Mouse (Mus musculus) liver, embryonic 16.5 days (tissue): ENCODE results near the gene Cacna2d3. TPM values are rescaled to one million over a fixed set of nuclear protein-coding genes. Genes with fewer than 3 reads are reported as not detected.

Source experiments
- ATAC-seq: fragments of 200-750 bp; cut with Nextera tagmentation; 2 replicates; pipeline ENCODE4 v1.8.0; 2017; ENCODE audit warnings: low read depth, mild to moderate bottlenecking, moderate number of reproducible peaks, moderate library complexity
- H3K27ac ChIP-seq: fragments of 300-500 bp; sonication (generic); 2 replicates; pipeline ENCODE4 v1.5.1; 2014; ENCODE audit warnings: mild to moderate bottlenecking, low read length
- H3K27me3 ChIP-seq: fragments of 300-500 bp; sonication (generic); 2 replicates; pipeline ENCODE4 v1.6.1; 2014; ENCODE audit warnings: low read depth, low read length, mixed read lengths; ENCODE audit not compliant: control insufficient read depth, insufficient read depth
- H3K36me3 ChIP-seq: fragments of 300-500 bp; sonication (generic); 2 replicates; pipeline ENCODE4 v1.6.1; 2014; ENCODE audit warnings: mild to moderate bottlenecking; ENCODE audit not compliant: control insufficient read depth, insufficient read depth
- H3K4me1 ChIP-seq: fragments of 300-500 bp; sonication (generic); 2 replicates; pipeline ENCODE4 v1.6.1; 2014; ENCODE audit warnings: low read depth, low read length, mixed read lengths; ENCODE audit not compliant: control insufficient read depth
- H3K4me2 ChIP-seq: fragments of 300-500 bp; sonication (generic); 2 replicates; pipeline ENCODE4 v1.6.1; 2014; ENCODE audit warnings: low read depth, low read length, mixed read lengths
- H3K4me3 ChIP-seq: fragments of 300-500 bp; sonication (generic); 2 replicates; pipeline ENCODE4 v1.5.1; 2014; ENCODE audit warnings: low read depth, mild to moderate bottlenecking, low read length
- H3K9ac ChIP-seq: fragments of 300-500 bp; sonication (generic); 2 replicates; pipeline ENCODE4 v1.6.1; 2014; ENCODE audit warnings: low read depth, low read length
- H3K9me3 ChIP-seq: fragments of 300-500 bp; sonication (generic); replicated peaks from 2 replicates; pipeline ENCODE4 v1.6.1; 2016; ENCODE audit warnings: low read length; ENCODE audit not compliant: control insufficient read depth
- WGBS: fragments of 180-500 bp; shearing (Covaris S2); extraction: QIAGEN DNeasy Blood & Tissue Kit; methylation state at CpG from one replicate; pipeline ENCODE4 v1.1.7; 2014; ENCODE audit not compliant: insufficient replicate concordance; 5-methylcytosine and 5-hydroxymethylcytosine counted together
- polyA plus RNA-seq: library from polyadenylated mRNA; unstranded; fragments of >200 nt; fragmentation: Nextera tagmentation; extraction: Ambion mirVana; gene quantifications from 2 replicates; pipeline ENCODE4 v1.2.1, GENCODE M21; 2015

Gene Cacna2d3
- polyA plus RNA-seq, 1 experiment from 2014 or later: 0.02 TPM

- no peak overlapping the region for H3K4me3 ChIP-seq
- H3K27me3 ChIP-seq: no peaks in the 10 kb centered on the region
- H3K36me3 ChIP-seq: no peaks in the 10 kb centered on the region
- H3K4me2 ChIP-seq: no peak overlapping the region
- no peak overlapping the region for H3K27ac ChIP-seq
- no peak overlapping the region for H3K9ac ChIP-seq
- ATAC-seq: no peak
- 48% methylated on average over 2 of the region's 2 CpGs for WGBS
- H3K9me3 ChIP-seq: no peaks in the 10 kb centered on the region
- H3K4me1 ChIP-seq: no peaks in the 10 kb centered on the region
These were observed 707.0 kb downstream of the Cacna2d3 start for GRCm38 (mm10) chr14:29014680-29015079.

DNA sequence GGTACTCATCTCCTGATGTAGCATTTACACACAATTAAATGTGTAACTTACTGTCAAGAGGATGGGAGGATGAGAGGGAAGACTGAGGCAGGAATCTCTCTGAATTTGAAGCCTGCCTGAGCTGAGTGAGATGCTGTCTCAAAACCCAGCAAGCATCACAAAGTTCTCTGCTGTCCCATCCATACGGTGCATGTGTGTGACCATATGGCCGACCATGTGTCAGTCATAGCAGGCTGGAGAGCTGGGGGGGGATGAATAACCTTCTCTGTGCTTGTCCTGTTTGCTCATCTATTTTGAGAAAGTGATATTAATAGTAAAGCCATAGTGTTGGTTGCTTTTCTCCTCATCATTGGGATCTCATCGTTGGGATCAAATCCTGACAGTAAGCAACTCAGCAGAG, 708.5 kb downstream of the Cacna2d3 start:
- no peak for ATAC-seq
- H3K27ac ChIP-seq: no peak overlapping the region
- H3K36me3 ChIP-seq: no peaks in the 10 kb centered on the region
- no peak overlapping the region for H3K9ac ChIP-seq
- no peak overlapping the region for H3K4me2 ChIP-seq
- no peaks in the 10 kb centered on the region; the same call in 1 of the 2 replicates for H3K4me1 ChIP-seq
- no peaks in the 10 kb centered on the region for H3K9me3 ChIP-seq
- H3K27me3 ChIP-seq: no peaks in the 10 kb centered on the region
- H3K4me3 ChIP-seq: no peak overlapping the region
- WGBS: 65% methylated on average over 3 of the region's 3 CpGs

DNA sequence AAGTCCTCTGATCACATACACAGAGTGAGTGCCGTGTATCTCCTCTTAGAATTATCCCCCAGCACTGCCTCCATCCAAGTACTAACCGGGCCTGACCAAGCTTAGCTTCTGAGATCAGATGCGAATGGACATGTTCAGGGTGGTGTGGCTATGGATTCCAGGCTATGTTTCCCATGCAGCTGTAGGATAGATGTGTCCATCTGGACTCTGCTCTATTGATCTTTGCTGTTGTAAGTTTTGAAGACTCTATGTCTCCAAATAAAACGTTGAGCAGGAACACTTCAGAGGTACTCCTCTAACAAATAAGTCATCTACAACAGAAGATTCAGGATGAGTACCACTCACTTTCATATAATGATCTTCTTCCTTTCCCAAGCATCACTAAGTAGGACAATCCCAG, 712.0 kb downstream of the Cacna2d3 start:
- Histone ChIP-seq H3K4me1 (no peaks in the 10 kb centered on the region; the same call in 1 of the 2 replicates), H3K27me3 (no peaks in the 10 kb centered on the region), H3K4me2 (no peak overlapping the region), H3K36me3 (no peaks in the 10 kb centered on the region), H3K4me3 (no peak overlapping the region), H3K27ac (no peak overlapping the region), H3K9me3 (no peaks in the 10 kb centered on the region), H3K9ac (no peak overlapping the region)
- no peak for ATAC-seq
- 50% methylated on average over 4 of the region's 4 CpGs for WGBS

GRCm38 (mm10) chr14:29005228-29005840, 716.3 kb downstream of the Cacna2d3 start:
- Histone ChIP-seq H3K36me3 (no peaks in the 10 kb centered on the region), H3K9me3 (no peaks in the 10 kb centered on the region), H3K4me1 (no peaks in the 10 kb centered on the region; the same call in 1 of the 2 replicates), H3K4me2 (no peak overlapping the region), H3K27ac (no peak overlapping the region), H3K4me3 (no peak overlapping the region), H3K27me3 (no peaks in the 10 kb centered on the region), H3K9ac (no peak overlapping the region)
- 68% methylated on average over 4 of the region's 5 CpGs for WGBS
- ATAC-seq: no peak

GRCm38 (mm10) chr14:28996569-28996968, 725.1 kb downstream of the Cacna2d3 start:
- Histone ChIP-seq H3K36me3 (no peaks in the 10 kb centered on the region), H3K27ac (no peak overlapping the region), H3K4me3 (no peak overlapping the region), H3K9me3 (no peaks in the 10 kb centered on the region), H3K4me2 (no peak overlapping the region), H3K27me3 (no peaks in the 10 kb centered on the region), H3K9ac (no peak overlapping the region), H3K4me1 (no peaks in the 10 kb centered on the region)
- peak; percentile 32; the same call in 1 of the 2 replicates for ATAC-seq
- 71% methylated on average over 3 of the region's 3 CpGs for WGBS

GRCm38 (mm10) chr14:28988211-28988900, 733.3 kb downstream of the Cacna2d3 start:
- H3K4me2 ChIP-seq: no peak overlapping the region
- 60% methylated on average over 7 of the region's 7 CpGs for WGBS
- no peaks in the 10 kb centered on the region for H3K27me3 ChIP-seq
- no peaks in the 10 kb centered on the region for H3K36me3 ChIP-seq
- H3K9me3 ChIP-seq: no peaks in the 10 kb centered on the region
- H3K4me3 ChIP-seq: no peak overlapping the region
- ATAC-seq: peak; percentile 85
- H3K27ac ChIP-seq: peak overlapping the region; percentile 51
- no peaks in the 10 kb centered on the region for H3K4me1 ChIP-seq
- H3K9ac ChIP-seq: no peak overlapping the region

- H3K4me3 ChIP-seq: no peak overlapping the region
- H3K27me3 ChIP-seq: no peaks in the 10 kb centered on the region
- H3K36me3 ChIP-seq: no peaks in the 10 kb centered on the region
- H3K27ac ChIP-seq: no peak overlapping the region
- ATAC-seq: no peak
- H3K4me1 ChIP-seq: no peaks in the 10 kb centered on the region
- no peak overlapping the region for H3K9ac ChIP-seq
- 45% methylated on average over 2 of the region's 2 CpGs for WGBS
- H3K9me3 ChIP-seq: no peaks in the 10 kb centered on the region
- H3K4me2 ChIP-seq: no peak overlapping the region
These were observed 737.4 kb downstream of the Cacna2d3 start for GRCm38 (mm10) chr14:28984276-28984675.

GRCm38 (mm10) chr14:28980482-28980881, 741.2 kb downstream of the Cacna2d3 start:
- Histone ChIP-seq H3K9ac (no peak overlapping the region), H3K36me3 (no peaks in the 10 kb centered on the region), H3K4me2 (no peak overlapping the region), H3K27ac (no peak overlapping the region), H3K4me3 (no peak overlapping the region), H3K9me3 (no peaks in the 10 kb centered on the region), H3K4me1 (no peaks in the 10 kb centered on the region), H3K27me3 (no peaks in the 10 kb centered on the region)
- WGBS: 25% methylated on average over 3 of the region's 3 CpGs
- no peak for ATAC-seq

- no peaks in the 10 kb centered on the region for H3K27me3 ChIP-seq
- H3K9me3 ChIP-seq: no peaks in the 10 kb centered on the region
- no peak overlapping the region for H3K9ac ChIP-seq
- H3K4me3 ChIP-seq: no peak overlapping the region
- H3K27ac ChIP-seq: no peak overlapping the region
- no peak overlapping the region for H3K4me2 ChIP-seq
- 57% methylated on average over 2 of the region's 2 CpGs for WGBS
- no peaks in the 10 kb centered on the region for H3K36me3 ChIP-seq
- ATAC-seq: no peak
- H3K4me1 ChIP-seq: no peaks in the 10 kb centered on the region
These were observed 742.4 kb downstream of the Cacna2d3 start for GRCm38 (mm10) chr14:28979230-28979629.
